Mouse (Mus musculus) urinary bladder, adult 18-20 months (tissue): ENCODE results near the gene Chaf1a.

Experiments
- DNase-seq, 2 experiments: peaks; one replicate each; pipeline ENCODE4 v3.0.0; 2022; ENCODE audit warnings: low spot score in 2 of 2, mixed read lengths in 2 of 2

The Chaf1a gene

GRCm38 (mm10) chr17:56119431-56119830 lies 79.2 kb downstream of the Chaf1a start:
- no peak for DNase-seq

GRCm38 (mm10) chr17:56119981-56120880 lies 80.0 kb downstream of the Chaf1a start:
- DNase-seq, result no peak

GRCm38 (mm10) chr17:56121826-56122225 lies 81.6 kb downstream of the Chaf1a start, which contains the start of gene Lrg1:
Gene Lrg1 (minus strand): TSS chr17:56122001.
- DNase-seq, result no peak
